Mouse (Mus musculus): Measurements from ENCODE around the gene Car15.

The Car15 gene

DNA sequence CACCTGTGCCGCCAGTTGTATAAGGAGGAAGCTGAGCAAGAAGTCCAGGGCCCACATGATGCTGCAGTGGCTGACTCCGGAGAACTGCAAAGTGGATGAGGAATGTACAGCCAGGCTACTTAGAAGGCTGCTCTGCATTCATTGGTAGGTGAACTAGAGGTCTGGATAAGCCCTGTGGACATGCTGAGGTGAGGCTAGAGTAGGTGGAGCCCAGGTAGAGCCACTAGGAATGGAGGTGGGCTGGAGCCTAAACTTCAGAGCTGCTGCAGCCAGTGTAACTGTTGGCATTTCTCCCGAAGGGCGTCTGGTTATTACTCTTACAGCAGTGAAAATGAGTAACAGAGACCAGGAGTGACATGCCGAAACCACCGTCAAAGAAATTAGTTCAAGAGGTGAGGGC, at the start of gene Car15:
TSS of gene Car15 (minus strand) at position 314 of the 400 bp plus-strand sequence.
- DNase-seq: peak; percentile 41 to 65

DNA sequence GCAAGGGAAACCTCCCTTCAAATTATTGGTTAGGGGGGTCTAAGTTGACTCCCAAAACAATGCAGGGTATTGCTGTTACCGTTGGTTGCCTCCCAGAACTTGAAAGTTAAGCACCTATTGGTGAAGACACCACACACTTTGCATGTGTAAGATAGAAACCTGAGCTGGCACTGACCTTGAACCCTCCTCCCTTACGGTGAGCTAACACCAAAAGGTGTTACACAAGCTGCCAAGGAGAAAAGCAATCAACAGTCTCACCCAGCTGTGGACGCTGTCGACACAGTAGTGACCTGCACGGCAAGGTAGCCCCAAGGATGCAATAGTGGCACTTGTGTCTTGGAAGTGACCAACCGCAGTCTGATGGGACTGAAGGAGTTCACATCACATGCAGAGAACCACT, 46.0 kb upstream of the Car15 start:
- DNase-seq: no peak

DNA sequence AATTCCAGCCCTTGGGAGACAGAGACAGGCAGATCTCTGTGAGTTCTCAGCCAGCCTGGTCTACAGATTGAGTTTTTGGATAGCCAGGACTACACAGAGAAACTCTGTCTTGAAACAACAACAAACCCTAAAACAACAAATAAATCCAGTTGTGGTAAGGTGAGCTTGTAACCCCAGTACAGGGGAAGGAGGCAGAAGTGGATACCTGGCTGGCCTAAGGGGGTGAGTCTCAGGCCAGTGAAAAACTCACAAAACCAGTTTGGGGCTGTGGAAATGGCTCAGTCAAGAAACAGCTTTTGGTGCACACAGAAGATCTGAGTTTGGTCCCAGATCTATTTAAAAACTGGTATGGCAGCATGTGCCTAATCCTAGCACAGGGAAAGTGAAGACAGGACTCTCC, 44.0 kb upstream of the Car15 start:
- no peak for DNase-seq

DNA sequence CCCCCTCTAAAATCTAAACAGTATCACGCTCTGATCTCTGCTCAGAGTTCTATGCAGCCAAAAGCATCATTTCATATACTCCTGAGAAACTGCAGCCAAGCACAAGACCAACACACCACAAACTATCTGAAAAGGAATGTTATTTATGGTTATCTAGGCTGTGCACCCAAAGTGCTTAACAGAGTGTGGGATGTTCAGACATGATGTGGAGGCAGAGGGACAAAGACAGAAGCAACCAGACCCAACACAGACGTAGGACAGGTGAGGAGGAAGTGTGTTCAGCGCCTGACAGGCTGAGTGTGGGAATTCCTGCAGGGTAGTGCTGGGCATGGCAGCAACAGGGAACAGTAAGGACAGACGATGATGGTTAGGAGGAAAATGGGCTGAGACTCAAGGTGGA, 41.4 kb upstream of the Car15 start:
- DNase-seq: no peak

DNA sequence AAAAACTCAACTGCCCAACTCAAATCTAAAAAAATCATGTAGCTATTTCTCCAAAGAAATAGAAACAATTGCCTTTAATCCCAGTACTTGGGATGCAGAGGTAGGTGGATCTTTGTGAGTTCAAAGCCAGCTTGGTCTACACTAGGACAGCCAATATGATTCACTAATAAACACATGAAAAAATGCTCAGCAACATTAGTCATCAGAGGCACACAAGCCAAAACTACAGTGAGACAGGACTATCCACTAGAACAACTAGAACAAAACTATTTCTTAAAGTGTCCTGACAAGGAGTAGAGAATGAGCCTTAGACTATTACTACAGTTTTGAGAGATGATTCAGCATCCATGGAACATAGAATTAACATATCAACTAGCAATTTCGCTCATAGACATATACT, 37.9 kb upstream of the Car15 start:
- DNase-seq: no peak

DNA sequence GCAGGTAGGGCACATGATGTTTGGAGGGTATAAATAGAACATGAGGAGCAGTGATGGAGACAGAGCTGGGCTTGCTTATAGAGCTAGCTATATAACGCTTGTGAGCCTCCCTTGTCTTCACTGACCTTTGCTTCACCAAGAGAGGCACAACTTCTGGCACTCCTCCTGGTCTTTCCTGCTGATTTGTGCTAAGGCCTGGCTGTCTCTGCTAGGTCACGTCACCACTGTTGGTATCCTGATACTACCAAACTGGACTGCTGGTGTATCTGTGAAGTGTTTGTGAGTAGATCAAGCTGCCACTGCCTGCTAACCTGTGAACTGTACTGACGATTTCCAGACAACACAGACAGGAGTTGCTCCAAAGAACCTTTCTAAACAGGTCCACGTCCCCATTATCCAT, 37.0 kb upstream of the Car15 start:
- DNase-seq: no peak

DNA sequence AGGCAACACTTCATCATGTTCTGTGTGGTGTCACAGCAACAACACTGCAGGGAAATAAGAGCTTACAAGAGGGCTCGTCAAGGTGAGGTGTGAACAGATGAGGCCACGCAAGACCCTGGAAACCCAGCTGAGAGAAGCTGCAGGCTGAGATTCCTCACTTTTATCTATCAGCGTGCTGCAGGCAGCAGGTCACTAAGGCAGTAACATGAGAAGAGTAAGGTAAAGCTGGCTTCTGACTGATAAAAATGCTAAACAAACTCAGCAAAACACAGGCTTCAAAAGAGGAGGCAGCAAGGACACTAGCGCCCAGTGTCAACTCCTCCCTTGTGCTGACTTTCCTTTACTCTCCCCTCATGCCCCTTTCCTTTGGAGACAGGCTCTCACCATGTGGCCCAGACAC, 34.8 kb upstream of the Car15 start:
- no peak for DNase-seq

DNA sequence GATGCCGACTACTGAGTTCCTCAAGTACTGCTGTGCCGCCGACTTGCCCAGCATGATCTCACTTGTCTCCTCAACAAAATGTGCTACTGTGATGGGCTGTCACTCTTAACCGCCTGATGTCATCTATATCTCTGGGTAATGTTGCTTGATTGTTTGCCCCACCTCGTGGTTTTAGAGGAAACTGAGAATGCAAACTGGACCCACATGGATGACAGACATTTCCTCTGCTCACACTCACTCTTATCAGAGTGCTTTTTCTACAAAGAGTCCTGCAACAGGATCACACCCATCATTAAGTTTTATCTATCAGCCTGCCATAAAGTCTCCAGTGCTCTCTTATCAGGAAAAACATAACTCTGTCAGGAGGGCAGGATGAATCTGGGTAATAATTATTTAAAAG, 33.1 kb upstream of the Car15 start:
- no peak for DNase-seq

DNA sequence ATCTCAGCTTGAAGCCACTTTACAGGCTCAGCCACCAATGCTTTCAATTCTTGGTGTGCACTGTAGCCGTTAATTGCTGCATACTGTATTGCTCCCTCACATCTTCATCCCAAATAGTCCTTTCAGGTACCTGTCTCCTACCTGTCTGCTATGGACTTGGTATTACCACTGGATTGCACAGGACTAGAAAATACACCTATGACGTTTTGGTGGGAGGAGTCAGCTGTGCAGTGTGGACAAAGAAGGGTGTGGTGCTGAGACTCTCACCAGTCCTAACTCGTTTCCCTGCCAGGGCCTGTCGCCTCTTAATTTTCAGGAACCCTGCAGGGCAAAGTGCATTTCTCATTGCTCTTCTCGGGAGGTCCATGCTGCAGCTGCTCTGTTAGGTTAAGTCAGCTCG, 27.6 kb upstream of the Car15 start:
- peak; percentile 50 to 65 for DNase-seq

DNA sequence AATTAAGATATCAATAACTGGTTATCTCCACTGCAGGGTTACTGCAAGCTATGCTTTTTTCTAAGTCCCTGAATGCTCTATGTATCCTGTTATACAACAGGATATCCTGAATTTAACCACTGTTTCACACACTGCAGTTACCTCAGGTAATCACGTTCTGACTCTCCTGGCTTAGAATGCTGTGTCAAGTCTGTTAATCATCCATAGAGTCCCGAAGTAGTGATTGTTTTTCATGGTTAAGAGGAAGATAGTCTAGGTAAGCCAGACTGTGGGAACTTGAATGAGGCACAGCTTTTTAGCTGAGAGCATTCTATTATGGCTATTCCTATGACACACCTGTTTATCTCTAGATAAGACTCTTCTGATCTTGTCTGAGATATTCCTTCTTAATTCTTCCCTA, 27.1 kb upstream of the Car15 start:
- DNase-seq: no peak

DNA sequence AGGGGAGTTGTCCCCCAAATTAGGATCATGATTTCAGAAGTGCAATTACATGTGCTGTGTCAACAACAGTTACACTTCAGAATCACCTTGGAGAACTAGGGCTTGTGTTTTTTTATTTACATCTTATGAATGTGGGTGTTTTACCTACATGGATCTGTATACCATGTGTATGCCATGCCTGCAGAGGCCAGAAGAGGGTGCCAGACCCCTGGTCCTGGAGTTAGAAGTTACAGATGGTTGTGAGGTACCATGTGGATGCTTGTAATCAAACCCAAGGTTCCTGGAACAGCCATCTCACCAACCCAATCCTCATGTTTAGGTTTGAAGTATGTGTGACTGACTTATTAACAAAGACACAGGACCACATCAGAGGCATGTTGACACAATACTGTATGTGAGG, 20.4 kb upstream of the Car15 start:
- peak in 1 of 2 experiments; percentile 48 for DNase-seq

DNA sequence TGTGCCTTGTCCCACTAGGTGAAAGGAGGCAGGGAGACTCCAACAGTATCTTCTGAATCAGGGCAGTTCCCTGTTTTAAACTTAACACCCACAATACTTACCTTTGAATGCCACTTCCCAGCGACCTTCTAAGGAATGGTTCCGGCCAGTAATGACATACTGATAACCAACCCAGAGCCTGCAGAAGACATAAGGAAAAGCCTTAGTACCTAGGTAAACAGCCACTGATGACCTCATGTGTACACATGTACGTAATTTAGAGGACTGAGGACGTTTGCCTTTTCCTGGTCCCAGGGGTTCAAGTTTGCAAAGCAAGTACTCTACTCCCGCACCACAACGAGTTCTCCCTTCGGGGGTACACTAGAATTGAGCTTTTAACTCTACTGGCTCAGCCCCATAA, 19.0 kb upstream of the Car15 start:
- no peak for DNase-seq

DNA sequence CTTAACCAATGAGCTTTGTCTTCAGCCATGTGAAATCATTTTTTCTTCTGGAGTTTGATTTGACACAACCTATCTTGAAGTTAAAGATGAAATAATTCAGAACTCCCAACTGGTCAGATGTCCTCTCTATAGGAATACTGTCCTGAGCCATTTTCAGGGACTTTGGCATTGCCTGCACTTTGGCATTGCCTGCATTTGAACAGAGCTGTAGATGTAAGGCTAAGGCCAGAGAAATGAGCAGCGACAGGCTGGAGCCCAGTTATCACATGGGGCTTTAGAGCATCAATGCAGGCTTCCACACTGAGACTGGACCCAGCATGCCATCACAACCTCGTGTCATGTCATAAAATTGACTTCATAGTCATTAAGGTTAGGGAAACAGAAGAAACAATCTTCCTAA, 15.1 kb upstream of the Car15 start:
- DNase-seq: peak in 1 of 2 experiments; percentile 13

DNA sequence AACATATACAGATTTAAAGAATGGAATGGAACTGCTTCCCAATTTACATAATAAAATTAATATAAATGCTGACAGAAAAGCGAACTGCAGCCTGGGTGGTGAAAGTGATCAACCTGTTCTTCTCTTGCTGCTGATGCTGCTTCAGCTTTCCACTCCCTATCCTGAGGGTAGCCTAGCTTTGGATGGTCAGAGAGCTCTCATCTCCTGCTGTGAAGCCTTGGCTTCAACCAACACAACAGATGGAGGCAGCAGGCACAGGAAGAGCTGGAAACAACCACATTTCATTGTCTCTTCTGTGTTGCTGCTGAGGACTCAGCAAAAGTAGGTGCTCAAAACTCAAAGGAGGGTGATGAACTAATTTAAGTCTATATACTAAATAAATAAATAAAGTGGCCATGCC, 13.7 kb upstream of the Car15 start:
- DNase-seq: peak in 1 of 2 experiments; percentile 9

DNA sequence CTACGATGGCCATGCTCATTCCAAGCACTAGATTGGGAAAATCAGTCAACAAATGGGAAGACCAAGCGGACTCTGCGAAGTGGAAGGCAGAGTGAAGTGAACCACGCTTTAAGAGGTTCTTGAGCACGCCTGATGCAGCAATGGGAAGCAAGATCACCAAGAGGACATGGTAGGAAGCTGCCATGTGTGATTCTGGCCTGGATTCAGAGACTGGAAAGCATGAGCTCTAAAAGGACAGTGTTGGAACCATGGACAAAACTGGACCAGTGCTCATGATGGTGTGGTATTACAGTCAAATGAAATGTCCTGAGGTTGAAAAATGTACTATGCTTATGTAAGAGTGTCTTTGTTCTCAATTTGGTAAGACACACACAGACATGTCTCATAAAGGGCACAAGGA, 13.2 kb upstream of the Car15 start:
- peak in 1 of 2 experiments; percentile 14 for DNase-seq

DNA sequence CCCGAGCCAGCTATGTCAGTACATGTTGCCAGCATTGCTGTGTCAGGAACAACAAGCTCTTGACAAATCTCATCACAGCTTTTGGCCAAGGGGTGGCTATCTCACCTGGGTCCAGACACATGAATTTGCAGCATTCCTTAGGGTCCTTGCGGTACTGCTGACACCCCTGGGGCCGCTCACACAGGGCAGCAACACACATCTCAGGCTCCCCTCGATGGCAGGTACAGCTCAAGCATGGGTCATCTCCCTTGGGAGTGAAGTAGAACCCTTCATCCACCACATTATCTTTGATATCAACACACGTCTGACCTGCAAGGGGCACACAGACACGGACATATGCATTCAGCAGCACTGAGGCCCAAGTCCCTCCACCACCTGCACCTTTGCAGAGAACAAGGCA, 11.3 kb upstream of the Car15 start:
- DNase-seq: no peak

DNA sequence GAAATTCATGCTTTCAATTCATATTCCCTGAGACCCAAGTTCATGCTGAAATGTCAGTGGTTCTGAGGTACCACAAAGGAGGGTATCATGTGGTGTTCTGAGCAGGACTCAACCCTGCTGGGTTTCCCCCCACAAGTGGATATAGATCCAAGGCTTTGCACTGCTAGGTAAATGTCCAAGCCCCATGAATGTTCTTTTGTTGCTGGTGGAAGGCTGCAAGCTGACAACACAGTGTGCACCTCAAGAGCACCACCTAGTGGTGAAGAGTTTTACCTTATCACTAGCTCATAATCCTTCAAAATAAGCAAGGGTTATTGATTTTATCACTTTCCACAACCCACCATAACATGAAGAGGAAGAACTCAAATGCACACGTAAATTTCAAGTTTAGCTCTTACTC, 10.8 kb upstream of the Car15 start:
- DNase-seq: peak in 1 of 2 experiments; percentile 65

DNA sequence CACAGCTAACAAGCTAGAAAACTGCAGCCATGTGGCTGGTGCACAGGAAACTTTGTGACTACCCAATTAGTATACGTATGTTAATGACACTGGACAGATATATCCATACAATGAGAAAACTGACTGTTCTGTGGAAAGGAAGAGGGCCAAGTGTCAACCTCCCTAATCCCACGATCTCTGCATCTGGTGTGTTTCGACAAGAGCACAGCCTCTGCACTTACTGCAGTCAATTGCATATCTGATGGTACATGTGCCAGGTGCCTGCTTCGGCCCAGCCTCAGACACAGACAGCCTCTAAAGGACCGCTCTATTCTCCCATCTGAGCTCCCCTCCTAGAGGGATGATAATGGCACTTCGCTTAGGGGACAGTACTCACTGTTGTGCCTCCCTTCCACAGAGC, 10.3 kb upstream of the Car15 start:
- DNase-seq: no peak

DNA sequence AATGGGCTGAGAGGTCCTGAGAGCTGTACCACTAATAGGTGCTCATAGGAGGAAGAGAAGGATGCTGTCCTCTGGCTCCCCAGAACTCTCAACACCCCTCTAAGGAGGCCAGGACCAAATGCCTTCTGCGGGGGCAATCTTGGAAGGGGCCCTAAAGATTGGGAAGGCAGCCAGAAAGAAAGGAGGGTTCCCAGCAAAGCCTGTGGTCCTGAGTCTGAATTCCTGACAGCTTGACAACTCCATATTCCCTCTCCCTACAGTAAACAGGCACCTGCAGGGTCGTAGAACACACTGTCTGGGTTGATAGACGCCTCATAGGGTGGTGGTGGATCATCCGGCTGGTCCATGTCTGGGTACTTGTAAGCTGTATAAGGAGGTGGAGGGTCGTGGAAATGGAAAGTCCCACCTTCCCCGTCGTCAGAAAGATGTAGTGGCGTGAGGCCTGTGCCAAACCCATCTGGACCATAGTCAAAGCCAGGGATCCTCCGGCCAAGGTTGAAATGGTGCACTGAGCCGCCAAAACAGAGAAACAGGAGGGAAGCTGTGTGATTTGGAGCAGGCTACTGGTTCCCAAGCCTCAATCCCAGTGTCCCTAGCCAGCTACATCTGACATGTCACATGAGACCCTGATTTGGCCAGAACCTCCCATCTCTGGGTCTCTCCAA, 5.7 kb upstream of the Car15 start:
- DNase-seq: peak in 1 of 2 experiments; percentile 22

DNA sequence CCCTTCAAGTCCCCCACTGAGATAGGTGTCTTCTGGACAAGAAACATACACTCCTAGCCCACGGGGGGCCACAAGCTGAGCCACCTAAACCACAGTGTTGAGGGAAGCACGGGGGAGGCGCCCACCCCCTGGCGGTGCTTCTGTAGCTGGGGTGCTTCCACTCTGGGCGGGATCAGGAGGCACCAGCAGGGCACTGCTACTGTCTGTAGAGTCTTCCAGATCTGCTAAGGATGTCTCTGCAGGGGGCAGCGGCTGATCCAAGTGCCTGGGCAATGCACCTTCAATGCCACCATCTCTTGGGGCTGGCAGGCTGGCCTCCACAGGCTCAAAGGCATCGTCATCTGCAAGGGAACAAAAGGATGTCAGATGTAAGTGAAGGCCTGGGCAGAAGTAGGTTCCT, 4.3 kb upstream of the Car15 start:
- DNase-seq: no peak

DNA sequence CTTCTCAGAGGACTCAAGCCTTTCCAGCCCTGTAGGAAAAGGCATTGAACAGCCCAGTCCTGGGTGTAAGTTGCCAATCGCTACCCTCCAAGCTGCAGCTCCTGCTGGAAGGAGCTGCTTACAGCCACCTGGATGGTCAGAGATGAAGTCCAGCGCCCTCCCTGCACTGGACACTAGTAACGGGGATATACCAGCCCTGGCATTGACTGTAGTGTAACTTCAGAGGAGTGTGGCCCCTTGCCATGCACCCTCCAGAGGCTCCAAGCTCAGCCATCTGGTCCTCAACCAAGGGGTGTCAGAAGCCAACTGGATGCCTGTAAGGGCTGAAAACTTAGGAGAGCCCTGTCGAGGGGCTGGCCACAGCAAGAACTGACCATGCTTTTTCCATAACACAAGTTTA, 1.8 kb upstream of the Car15 start:
- DNase-seq: no peak

DNA sequence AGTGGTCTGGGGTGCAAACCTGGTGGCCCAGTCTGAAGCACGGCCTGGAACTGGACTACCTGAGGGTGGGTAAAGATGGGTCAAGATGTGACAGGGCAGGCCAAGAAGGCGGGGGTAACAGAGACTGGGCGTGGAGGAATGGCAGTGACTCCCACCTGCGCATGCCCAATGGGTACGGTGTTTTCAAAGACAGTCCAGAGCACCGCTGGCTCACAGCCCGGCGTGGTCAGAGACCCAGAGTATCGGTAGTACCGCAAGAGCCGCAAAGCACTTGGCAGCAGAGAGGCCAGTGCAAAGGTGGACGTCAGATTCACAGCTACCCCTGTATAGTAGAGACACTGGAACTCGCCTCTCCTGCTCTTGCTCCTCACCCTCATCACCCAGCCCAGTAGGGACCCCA, 2.7 kb downstream of the Car15 start:
- peak; percentile 38 to 61 for DNase-seq

DNA sequence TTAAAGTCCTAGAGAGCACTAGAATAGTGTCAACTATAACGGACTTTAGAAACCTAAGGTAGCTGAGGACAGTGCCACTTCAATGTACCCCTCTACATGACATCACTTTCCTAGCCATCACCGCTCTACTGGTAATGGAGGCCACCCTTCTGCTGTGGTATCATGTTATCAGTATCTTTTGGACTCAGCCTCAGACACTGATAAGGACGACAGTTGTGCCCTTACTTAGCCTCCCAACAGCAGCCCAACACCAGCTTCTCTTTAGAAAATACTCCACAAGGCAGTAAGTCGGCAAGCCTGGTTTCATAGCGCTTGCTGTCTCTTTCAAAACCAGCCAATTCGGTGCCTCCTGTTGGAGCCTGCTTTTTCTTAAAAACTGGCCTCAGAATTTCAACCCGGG, 3.6 kb downstream of the Car15 start:
- no peak for DNase-seq

DNA sequence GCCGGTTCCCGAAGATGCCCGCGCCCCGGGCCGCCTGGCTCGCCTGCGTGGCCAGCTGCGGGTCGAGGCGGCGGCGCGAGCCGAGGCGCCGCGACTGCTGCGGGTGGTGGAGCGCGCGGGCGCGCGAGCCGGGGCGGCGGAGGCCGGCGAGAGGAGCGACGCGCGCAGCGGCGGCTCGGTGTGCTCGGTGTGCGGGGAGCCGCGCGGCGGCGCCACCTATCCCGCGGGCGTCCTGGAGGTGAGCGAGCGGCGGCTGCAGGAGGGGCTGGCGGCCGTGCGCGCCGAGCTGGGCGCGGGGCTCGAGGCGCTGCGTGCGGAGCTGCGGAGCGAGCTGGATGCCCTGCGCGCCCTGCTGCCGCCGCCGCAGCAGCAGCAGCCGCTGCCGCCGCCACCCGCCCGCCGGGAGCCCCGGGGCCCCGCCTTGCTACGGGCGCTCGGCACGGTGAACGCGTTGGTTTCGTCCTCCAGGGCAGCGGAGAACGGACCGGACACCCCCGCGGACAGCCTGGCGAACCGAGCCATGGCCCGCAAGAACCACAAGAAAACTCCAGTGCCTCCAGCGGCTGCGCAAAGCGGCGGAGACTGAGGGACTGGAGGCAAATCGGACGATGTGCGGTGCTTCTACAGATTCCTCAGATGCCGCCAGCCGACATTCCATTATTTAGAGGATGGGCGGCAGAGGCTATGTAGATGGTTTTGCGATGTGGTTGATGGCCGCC, 4.3 kb downstream of the Car15 start:
- no peak for DNase-seq

DNA sequence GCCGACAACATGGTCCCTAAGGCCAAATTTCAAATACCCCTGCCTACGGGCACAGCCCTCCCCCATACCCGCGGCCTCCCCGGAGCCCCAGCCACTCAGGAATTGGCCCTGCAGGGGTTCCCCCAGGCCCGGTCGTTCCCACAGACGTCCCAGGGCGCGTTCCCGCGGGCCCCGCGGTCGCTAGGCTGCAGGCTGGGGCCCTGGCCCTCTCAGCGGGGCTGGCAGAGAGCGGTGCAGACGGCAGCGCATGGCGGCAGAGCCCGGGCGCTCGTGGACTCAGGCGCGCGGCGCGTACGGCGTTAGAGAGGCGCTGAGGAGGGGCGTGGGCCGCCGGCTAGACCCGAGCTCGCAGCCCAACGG, 4.9 kb downstream of the Car15 start:
- DNase-seq: no peak
